Mouse (Mus musculus) activated CD4-positive, CD25-positive, alpha-beta regulatory T cell (primary cell): Measurements from ENCODE around the gene Unc5cl. TPM values are rescaled to one million over a fixed set of nuclear protein-coding genes. Genes with fewer than 3 reads are reported as not detected.

Experiments
- polyA plus RNA-seq, 2 experiments: library from polyadenylated mRNA; unstranded; fragments of 100-300 nt; shearing (Covaris generic); gene quantifications; one replicate each; pipeline ENCODE4 v1.2.1; 2017

The Unc5cl gene
- 10 to 100 TPM; 37.7 to 43.4 TPM for polyA plus RNA-seq

GRCm38 (mm10) chr17:48454688-48455087, at the start of gene Unc5cl:
Gene Unc5cl (plus strand): TSS chr17:48454901.

GRCm38 (mm10) chr17:48409380-48410298, 45.1 kb upstream of the Unc5cl start, which contains the start of the genes Nfya and Oard1:
Gene Nfya (minus strand): TSS chr17:48409906.
Gene Oard1 (plus strand): TSS chr17:48410014.

GRCm38 (mm10) chr17:48432158-48432980, 22.3 kb upstream of the Unc5cl start, which contains the start of gene Apobec2:
Gene Apobec2 (minus strand): TSS chr17:48432930.

GRCm38 (mm10) chr17:48451353-48451675, 3.4 kb upstream of the Unc5cl start, which contains the start of gene Tspo2:
Gene Tspo2 (minus strand): TSS chr17:48451522.

Other genes starting within 250 kb of the Unc5cl start
- gene Trem1, start 222.1 kb upstream of the Unc5cl start, polyA plus RNA-seq = under 1 TPM in 1 of 2 experiments, not detected in 1; 0.07 TPM
- gene Trem3, start 207.1 kb upstream of the Unc5cl start, polyA plus RNA-seq = not detected
- 1 to 10 TPM in 1 of 2 experiments, under 1 TPM in 1; 0.97 to 2.1 TPM for gene Treml4, start 190.6 kb upstream of the Unc5cl start, polyA plus RNA-seq
- 10 to 100 TPM; 15.6 to 38.8 TPM for gene Treml2, start 155.4 kb upstream of the Unc5cl start, polyA plus RNA-seq
- gene B430306N03Rik, start 138.8 kb upstream of the Unc5cl start, polyA plus RNA-seq = 1 to 10 TPM; 3.0 to 4.3 TPM
- gene Trem2, start 108.5 kb upstream of the Unc5cl start, polyA plus RNA-seq = under 1 TPM in 1 of 2 experiments, not detected in 1; 0.22 TPM
- under 1 TPM in 1 of 2 experiments, not detected in 1; 0.42 TPM for gene Treml1, start 95.0 kb upstream of the Unc5cl start, polyA plus RNA-seq
- gene Nfya, start 45.0 kb upstream of the Unc5cl start, polyA plus RNA-seq = 1 to 10 TPM; 4.5 to 8.6 TPM
- gene Oard1, start 44.9 kb upstream of the Unc5cl start, polyA plus RNA-seq = 10 to 100 TPM; 57.9 to 80.4 TPM
- 10 to 100 TPM; 15.0 to 22.1 TPM for gene Apobec2, start 22.0 kb upstream of the Unc5cl start, polyA plus RNA-seq
- gene Tspo2, start 3.4 kb upstream of the Unc5cl start, polyA plus RNA-seq = 1 to 10 TPM in 1 of 2 experiments, under 1 TPM in 1; 0.36 to 2.0 TPM